Mouse (Mus musculus) liver, embryonic 12.5 days (tissue): ENCODE measurements around the gene Maneal. TPM values are rescaled to one million over a fixed set of nuclear protein-coding genes. Genes with fewer than 3 reads are reported as not detected.
A peak's percentile ranks its signal among the peaks of the same experiment; 100 is the strongest.

Source experiments
- ATAC-seq: fragments of 200-750 bp; cut with Nextera tagmentation; 2 replicates; pipeline ENCODE4 v1.8.0; 2017; ENCODE audit warnings: moderate number of reproducible peaks, mild to moderate bottlenecking, moderate library complexity
- H3K27ac ChIP-seq: fragments of 300-500 bp; sonication (generic); 2 replicates; pipeline ENCODE4 v1.5.1; 2016; ENCODE audit warnings: mild to moderate bottlenecking
- H3K27me3 ChIP-seq: fragments of 300-500 bp; sonication (generic); replicated peaks from 2 replicates; pipeline ENCODE4 v1.6.1; 2016; ENCODE audit warnings: mild to moderate bottlenecking, moderate library complexity
- H3K36me3 ChIP-seq: fragments of 300-500 bp; sonication (generic); 2 replicates; pipeline ENCODE4 v1.6.1; 2016; ENCODE audit warnings: mild to moderate bottlenecking, moderate library complexity
- H3K4me1 ChIP-seq: fragments of 300-500 bp; sonication (generic); 2 replicates; pipeline ENCODE4 v1.6.1; 2016
- H3K4me2 ChIP-seq: fragments of 300-500 bp; sonication (generic); 2 replicates; pipeline ENCODE4 v1.6.1; 2016; ENCODE audit warnings: mild to moderate bottlenecking, moderate library complexity
- H3K4me3 ChIP-seq: fragments of 300-500 bp; sonication (generic); 2 replicates; pipeline ENCODE4 v1.5.1; 2016; ENCODE audit warnings: mild to moderate bottlenecking, moderate library complexity
- H3K9ac ChIP-seq: fragments of 300-500 bp; sonication (generic); 2 replicates; pipeline ENCODE4 v1.6.1; 2016; ENCODE audit warnings: mild to moderate bottlenecking, moderate library complexity
- H3K9me3 ChIP-seq: fragments of 300-500 bp; sonication (generic); replicated peaks from 2 replicates; pipeline ENCODE4 v1.6.1; 2016; ENCODE audit warnings: mild to moderate bottlenecking, moderate library complexity
- WGBS: fragments of 180-500 bp; shearing (Covaris S2); methylation state at CpG from one replicate; pipeline ENCODE4 v1.1.7; 2016; ENCODE audit not compliant: insufficient replicate concordance; 5-methylcytosine and 5-hydroxymethylcytosine counted together
- polyA plus RNA-seq: library from polyadenylated mRNA; unstranded; fragments of >200 nt; fragmentation: Nextera tagmentation; extraction: Ambion mirVana; gene quantifications from 2 replicates; pipeline ENCODE4 v1.2.1, GENCODE M21; 2016

The Maneal gene
- polyA plus RNA-seq, 1 experiment from 2014 or later: 0.08 TPM

DNA sequence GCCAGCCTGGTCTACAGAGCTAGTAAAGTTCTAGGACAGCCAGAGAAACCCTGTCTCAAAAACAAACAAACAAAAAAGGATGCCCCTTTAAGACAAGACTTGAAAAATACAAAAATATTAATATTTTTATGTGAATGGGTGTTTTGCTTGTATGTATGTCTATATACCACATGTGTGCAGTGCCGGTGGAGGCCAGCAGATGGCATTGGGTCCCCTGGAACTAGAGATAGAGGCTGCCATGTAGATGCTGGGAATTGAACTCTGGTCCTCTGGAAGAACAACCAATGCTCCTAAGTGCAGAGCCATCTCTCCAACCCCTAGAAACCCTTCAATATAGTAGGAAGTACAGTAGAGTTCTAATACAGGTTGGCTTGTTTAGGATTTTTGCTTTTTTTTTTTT lies 21.0 kb downstream of the Maneal start:
- no peak overlapping the region for H3K4me3 ChIP-seq
- no peak overlapping the region for H3K4me2 ChIP-seq
- no peak for ATAC-seq
- H3K9me3 ChIP-seq: no peaks in the 10 kb centered on the region
- H3K27me3 ChIP-seq: no peaks in the 10 kb centered on the region
- H3K36me3 ChIP-seq: peaks cover 99% of the 10 kb centered on the region
- no peak overlapping the region for H3K9ac ChIP-seq
- H3K27ac ChIP-seq: no peak overlapping the region
- 91% methylated on average over 1 of the region's 1 CpGs for WGBS
- H3K4me1 ChIP-seq: no peaks in the 10 kb centered on the region

- H3K4me1 ChIP-seq: no peaks in the 10 kb centered on the region
- no peak overlapping the region for H3K4me2 ChIP-seq
- H3K27ac ChIP-seq: no peak overlapping the region
- H3K9ac ChIP-seq: no peak overlapping the region
- ATAC-seq: no peak
- WGBS: 79% methylated on average over 14 of the region's 14 CpGs
- H3K9me3 ChIP-seq: no peaks in the 10 kb centered on the region
- H3K27me3 ChIP-seq: no peaks in the 10 kb centered on the region
- H3K36me3 ChIP-seq: peaks cover 97% of the 10 kb centered on the region
- no peak overlapping the region for H3K4me3 ChIP-seq
Observed at GRCm38 (mm10) chr4:124838035-124838700, 23.8 kb downstream of the Maneal start.

DNA sequence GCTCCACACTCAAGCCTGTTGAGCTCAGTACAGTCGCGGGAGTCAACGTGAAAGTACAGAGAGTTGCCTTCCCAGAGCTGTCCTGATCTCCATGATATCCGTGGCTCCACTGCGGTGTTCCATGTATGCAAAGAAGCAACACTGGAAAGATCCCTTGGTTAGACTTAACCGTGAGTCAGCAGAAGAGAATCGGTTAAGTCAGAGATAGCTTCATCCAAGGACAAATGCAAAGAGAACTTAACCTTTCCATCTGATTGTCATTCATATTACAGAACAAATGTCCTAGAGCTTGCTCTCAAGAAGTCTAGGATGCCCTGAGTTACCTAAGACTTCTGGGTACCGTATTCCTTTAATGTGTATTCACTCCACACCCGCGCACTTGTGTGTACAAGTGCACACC lies 29.2 kb downstream of the Maneal start:
- no peak for ATAC-seq
- no peaks in the 10 kb centered on the region for H3K27me3 ChIP-seq
- H3K4me3 ChIP-seq: no peak overlapping the region
- H3K9ac ChIP-seq: no peak overlapping the region
- no peaks in the 10 kb centered on the region for H3K9me3 ChIP-seq
- H3K4me2 ChIP-seq: no peak overlapping the region
- 90% methylated on average over 10 of the region's 10 CpGs for WGBS
- H3K27ac ChIP-seq: no peak overlapping the region
- peaks cover 94% of the 10 kb centered on the region for H3K36me3 ChIP-seq
- no peaks in the 10 kb centered on the region for H3K4me1 ChIP-seq

GRCm38 (mm10) chr4:124829671-124830070 lies 32.3 kb downstream of the Maneal start:
- no peaks in the 10 kb centered on the region for H3K4me1 ChIP-seq
- peaks cover 96% of the 10 kb centered on the region for H3K36me3 ChIP-seq
- H3K9ac ChIP-seq: no peak overlapping the region
- H3K27ac ChIP-seq: no peak overlapping the region
- no peaks in the 10 kb centered on the region for H3K9me3 ChIP-seq
- WGBS: 71% methylated on average over 5 of the region's 5 CpGs
- H3K27me3 ChIP-seq: no peaks in the 10 kb centered on the region
- H3K4me3 ChIP-seq: no peak overlapping the region
- ATAC-seq: no peak
- no peak overlapping the region for H3K4me2 ChIP-seq

- 87% methylated on average over 21 of the region's 21 CpGs for WGBS
- Histone ChIP-seq H3K27me3 (no peaks in the 10 kb centered on the region), H3K9me3 (no peaks in the 10 kb centered on the region), H3K27ac (no peak overlapping the region), H3K4me3 (no peak overlapping the region), H3K36me3 (peaks cover 97% of the 10 kb centered on the region), H3K4me1 (no peaks in the 10 kb centered on the region), H3K4me2 (no peak overlapping the region), H3K9ac (no peak overlapping the region)
- no peak for ATAC-seq
Observed at GRCm38 (mm10) chr4:124825371-124825965, 36.5 kb downstream of the Maneal start.

- H3K9me3 ChIP-seq: no peaks in the 10 kb centered on the region
- H3K27ac ChIP-seq: no peak overlapping the region
- H3K36me3 ChIP-seq: peaks cover 97% of the 10 kb centered on the region
- no peaks in the 10 kb centered on the region for H3K27me3 ChIP-seq
- no peaks in the 10 kb centered on the region for H3K4me1 ChIP-seq
- no peak overlapping the region for H3K4me3 ChIP-seq
- H3K4me2 ChIP-seq: no peak overlapping the region
- no peak overlapping the region for H3K9ac ChIP-seq
- ATAC-seq: no peak
- WGBS: 82% methylated on average over 6 of the region's 6 CpGs
Observed at GRCm38 (mm10) chr4:124824967-124825366, 37.0 kb downstream of the Maneal start.

- ATAC-seq: no peak
- 77% methylated on average over 4 of the region's 4 CpGs for WGBS
- Histone ChIP-seq H3K4me1 (peaks cover 21% of the 10 kb centered on the region), H3K9me3 (no peaks in the 10 kb centered on the region), H3K4me2 (no peak overlapping the region), H3K9ac (no peak overlapping the region), H3K4me3 (no peak overlapping the region), H3K27me3 (no peaks in the 10 kb centered on the region), H3K36me3 (peaks cover 77% of the 10 kb centered on the region), H3K27ac (no peak overlapping the region)
Observed at GRCm38 (mm10) chr4:124818832-124819231, 43.1 kb downstream of the Maneal start.

GRCm38 (mm10) chr4:124817803-124818202 lies 44.2 kb downstream of the Maneal start:
- H3K9ac ChIP-seq: 0 out of 2 replicates have a peak overlapping the region, but pooled peaks have one; percentile 20
- peak overlapping the region; percentile 48 for H3K4me2 ChIP-seq

GRCm38 (mm10) chr4:124815901-124816300 lies 46.1 kb downstream of the Maneal start:
- Histone ChIP-seq H3K36me3 (peaks cover 75% of the 10 kb centered on the region), H3K4me3 (no peak overlapping the region)
- 89% methylated on average over 11 of the region's 11 CpGs for WGBS

More at GRCm38 (mm10) chr4:124817803-124818202, 44.2 kb downstream of the Maneal start:
- Histone ChIP-seq H3K27ac (peak overlapping the region; percentile 61; the same call in 1 of the 2 replicates), H3K4me3 (no peak overlapping the region), H3K4me1 (peaks cover 23% of the 10 kb centered on the region), H3K27me3 (no peaks in the 10 kb centered on the region), H3K36me3 (peaks cover 77% of the 10 kb centered on the region), H3K9me3 (no peaks in the 10 kb centered on the region)
- ATAC-seq: peak; percentile 98
- 14% methylated on average over 6 of the region's 6 CpGs for WGBS

GRCm38 (mm10) chr4:124811347-124811975 lies 50.5 kb downstream of the Maneal start:
- no peak for ATAC-seq
- Histone ChIP-seq H3K4me1 (peaks cover 58% of the 10 kb centered on the region), H3K4me2 (no peak overlapping the region), H3K27ac (no peak overlapping the region), H3K27me3 (no peaks in the 10 kb centered on the region), H3K9ac (no peak overlapping the region), H3K36me3 (peaks cover 89% of the 10 kb centered on the region), H3K4me3 (no peak overlapping the region), H3K9me3 (no peaks in the 10 kb centered on the region)
- 70% methylated on average over 9 of the region's 9 CpGs for WGBS

More at GRCm38 (mm10) chr4:124815901-124816300, 46.1 kb downstream of the Maneal start:
- Histone ChIP-seq H3K9ac (no peak overlapping the region), H3K27me3 (no peaks in the 10 kb centered on the region), H3K4me2 (no peak overlapping the region), H3K27ac (no peak overlapping the region), H3K4me1 (peaks cover 38% of the 10 kb centered on the region), H3K9me3 (no peaks in the 10 kb centered on the region)
- no peak for ATAC-seq

DNA sequence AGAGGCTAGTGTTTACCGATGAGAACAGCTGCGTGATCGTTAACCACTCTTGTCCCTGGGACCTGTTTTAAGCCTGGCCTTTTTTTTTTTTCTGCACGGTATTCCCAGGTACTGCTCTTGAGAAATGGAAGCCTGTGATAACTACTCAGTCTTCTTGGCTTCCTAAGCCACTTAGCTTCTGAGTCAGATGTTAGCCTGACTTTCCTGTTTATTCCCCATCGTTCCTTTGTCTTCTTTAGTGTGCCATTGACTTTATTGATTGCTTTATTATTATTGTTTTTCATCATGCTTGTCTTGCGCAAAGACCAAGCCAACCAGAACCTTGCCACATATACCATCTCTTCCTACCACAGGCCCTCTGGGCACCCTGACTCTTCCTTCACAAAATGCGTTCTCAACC lies 51.9 kb downstream of the Maneal start:
- peaks cover 89% of the 10 kb centered on the region for H3K36me3 ChIP-seq
- no peak overlapping the region for H3K4me3 ChIP-seq
- H3K4me1 ChIP-seq: peaks cover 72% of the 10 kb centered on the region
- WGBS: 79% methylated on average over 7 of the region's 7 CpGs
- ATAC-seq: no peak
- H3K9ac ChIP-seq: no peak overlapping the region
- no peak overlapping the region for H3K4me2 ChIP-seq
- no peak overlapping the region for H3K27ac ChIP-seq
- H3K27me3 ChIP-seq: no peaks in the 10 kb centered on the region
- H3K9me3 ChIP-seq: no peaks in the 10 kb centered on the region

- WGBS: 42% methylated on average over 9 of the region's 9 CpGs
- H3K4me2 ChIP-seq: peak overlapping the region; percentile 40
Observed at GRCm38 (mm10) chr4:124809136-124809883, 52.7 kb downstream of the Maneal start.

More at GRCm38 (mm10) chr4:124809136-124809883, 52.7 kb downstream of the Maneal start:
- Histone ChIP-seq H3K27ac (peak overlapping the region; percentile 66), H3K9me3 (no peaks in the 10 kb centered on the region), H3K9ac (peak overlapping the region; percentile 36; the same call in 1 of the 2 replicates), H3K36me3 (peaks cover 92% of the 10 kb centered on the region), H3K4me3 (no peak overlapping the region), H3K4me1 (peaks cover 79% of the 10 kb centered on the region), H3K27me3 (no peaks in the 10 kb centered on the region)
- no peak for ATAC-seq
